Mouse (Mus musculus): Measurements from ENCODE around the gene Gpt2. TPM values are rescaled to one million over a fixed set of nuclear protein-coding genes. Genes with fewer than 3 reads are reported as not detected.

Gene Gpt2
- polyA plus RNA-seq, 1 experiment from 2014 or later = 3.5 TPM

DNA sequence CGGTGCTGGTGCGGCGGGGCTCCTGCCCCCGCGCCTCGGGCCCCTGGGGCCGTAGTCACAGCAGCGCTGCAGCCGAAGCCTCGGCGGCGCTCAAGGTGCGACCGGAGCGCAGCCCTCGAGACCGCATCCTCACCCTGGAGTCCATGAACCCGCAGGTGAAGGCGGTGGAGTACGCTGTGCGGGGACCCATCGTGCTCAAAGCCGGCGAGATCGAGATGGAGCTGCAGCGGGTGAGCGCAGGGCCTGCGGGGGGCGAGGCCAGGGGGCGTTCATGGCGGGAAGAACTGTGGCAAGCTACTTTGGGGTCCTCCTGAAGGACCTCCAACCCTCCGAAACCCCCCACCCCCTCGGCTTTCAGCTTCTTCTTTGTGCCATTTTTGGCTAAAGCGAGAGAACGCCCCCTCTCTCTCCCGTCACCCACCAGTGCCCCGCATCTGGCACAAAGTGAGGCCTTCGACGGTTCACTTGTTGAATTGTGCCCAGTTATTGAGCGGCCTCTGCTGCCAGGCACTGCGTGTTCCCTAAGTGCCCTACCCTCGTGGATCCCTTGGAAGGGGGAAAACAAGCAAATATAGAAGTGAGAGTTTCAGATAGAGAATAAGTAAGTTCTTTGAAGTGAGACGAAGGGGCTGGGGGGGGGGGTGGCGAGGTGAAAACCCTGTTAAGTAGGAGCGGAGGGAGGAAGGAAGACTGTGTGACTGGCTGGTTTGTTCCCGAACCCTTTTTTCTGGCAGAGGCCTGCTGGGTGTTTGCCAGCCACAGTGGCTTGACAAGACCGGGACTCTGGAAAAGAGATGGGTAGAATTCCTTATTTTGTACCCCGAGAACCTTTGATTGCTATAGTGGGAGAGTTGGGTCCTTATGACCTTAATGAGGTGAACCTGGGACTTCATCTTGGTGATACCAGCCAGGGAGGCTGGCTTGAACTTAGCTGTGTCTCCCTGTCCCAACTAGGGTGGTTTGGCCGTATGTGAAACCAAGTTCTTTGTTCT is 860 bp downstream of the Gpt2 start:
- ATAC-seq = 0 out of 2 replicates have a peak, but pooled peaks have one; percentile 6
- WGBS = 12% methylated on average over 43 of the region's 49 CpGs
- no peak overlapping the region; the same call in 1 of the 2 replicates for H3K27ac ChIP-seq (ENCODE audit: low read depth, low read length)

DNA sequence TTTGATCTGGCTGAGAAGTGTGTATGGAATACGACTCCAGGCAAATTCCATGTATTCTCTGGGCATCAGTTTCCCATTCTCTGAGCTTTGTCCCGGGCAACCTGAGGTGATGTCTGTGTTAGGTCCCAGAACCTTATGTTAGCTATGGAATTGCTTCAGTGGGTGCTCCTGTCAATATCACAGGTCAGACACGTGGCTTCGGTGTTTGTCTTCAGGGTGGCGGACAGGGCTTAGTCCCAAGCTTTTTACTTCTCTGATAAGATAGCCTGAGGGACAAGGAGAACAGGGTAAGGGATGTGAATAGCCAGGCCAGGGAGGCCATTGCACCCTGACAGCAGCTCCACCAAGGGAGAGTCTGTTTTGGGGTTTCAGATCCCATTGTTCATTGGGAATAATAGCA is 3.7 kb downstream of the Gpt2 start:
- Histone ChIP-seq H3K27ac (ENCODE audit: low read depth, low read length) (peak overlapping the region; percentile 21; the same call in 1 of the 2 replicates), H3K9me3 (ENCODE audit: control insufficient read depth) (no peaks in the 10 kb centered on the region), H3K36me3 (ENCODE audit: control insufficient read depth, insufficient read depth) (no peaks in the 10 kb centered on the region), H3K27me3 (replicated peaks; ENCODE audit: control insufficient read depth, insufficient read depth, low read length) (no peaks in the 10 kb centered on the region), H3K4me1 (replicated peaks; ENCODE audit: control insufficient read depth, insufficient read depth, low read length) (no peaks in the 10 kb centered on the region; the same call in 1 of the 2 replicates), H3K4me2 (replicated peaks; ENCODE audit: low read depth) (no peak overlapping the region), H3K9ac (ENCODE audit: low read depth, low read length) (no peak overlapping the region), H3K4me3 (ENCODE audit: low read depth, low read length) (no peak overlapping the region)
- 46% methylated on average over 5 of the region's 5 CpGs for WGBS
- peak; percentile 12; the same call in 1 of the 2 replicates for ATAC-seq
- no peak for TF ChIP-seq CTCF (IDR thresholded peaks at IDR 0.05; ENCODE audit: low read depth)

More for the DNA sequence above, 860 bp downstream of the Gpt2 start:
- Histone ChIP-seq H3K27me3 (replicated peaks; ENCODE audit: control insufficient read depth, insufficient read depth, low read length) (no peaks in the 10 kb centered on the region), H3K9me3 (ENCODE audit: control insufficient read depth) (no peaks in the 10 kb centered on the region), H3K36me3 (ENCODE audit: control insufficient read depth, insufficient read depth) (no peaks in the 10 kb centered on the region), H3K4me2 (replicated peaks; ENCODE audit: low read depth) (peak overlapping the region; percentile 99), H3K9ac (ENCODE audit: low read depth, low read length) (peak overlapping the region; percentile 64), H3K4me3 (ENCODE audit: low read depth, low read length) (peak overlapping the region; percentile 79), H3K4me1 (replicated peaks; ENCODE audit: control insufficient read depth, insufficient read depth, low read length) (no peaks in the 10 kb centered on the region; the same call in 1 of the 2 replicates)
- no peak for TF ChIP-seq CTCF (IDR thresholded peaks at IDR 0.05; ENCODE audit: low read depth)

- no peaks in the 10 kb centered on the region for H3K36me3 ChIP-seq (ENCODE audit: control insufficient read depth, insufficient read depth)
- 42% methylated on average over 4 of the region's 4 CpGs for WGBS
- H3K4me1 ChIP-seq (replicated peaks; ENCODE audit: control insufficient read depth, insufficient read depth, low read length) = no peaks in the 10 kb centered on the region; the same call in 1 of the 2 replicates
- H3K4me2 ChIP-seq (replicated peaks; ENCODE audit: low read depth) = no peak overlapping the region
- H3K9me3 ChIP-seq (ENCODE audit: control insufficient read depth) = no peaks in the 10 kb centered on the region
- no peak for TF ChIP-seq CTCF (IDR thresholded peaks at IDR 0.05; ENCODE audit: low read depth)
- H3K9ac ChIP-seq (ENCODE audit: low read depth, low read length) = no peak overlapping the region
- peak overlapping the region; percentile 58 for H3K27ac ChIP-seq (ENCODE audit: low read depth, low read length)
- no peak overlapping the region for H3K4me3 ChIP-seq (ENCODE audit: low read depth, low read length)
- ATAC-seq = peak; percentile 3; the same call in 1 of the 2 replicates
- no peaks in the 10 kb centered on the region for H3K27me3 ChIP-seq (replicated peaks; ENCODE audit: control insufficient read depth, insufficient read depth, low read length)
These were observed 4.4 kb downstream of the Gpt2 start for GRCm38 (mm10) chr8:85496778-85497177.

GRCm38 (mm10) chr8:85498577-85498976 is 6.2 kb downstream of the Gpt2 start:
- Histone ChIP-seq H3K9ac (ENCODE audit: low read depth, low read length) (no peak overlapping the region), H3K27me3 (replicated peaks; ENCODE audit: control insufficient read depth, insufficient read depth, low read length) (no peaks in the 10 kb centered on the region), H3K4me3 (ENCODE audit: low read depth, low read length) (no peak overlapping the region), H3K9me3 (ENCODE audit: control insufficient read depth) (no peaks in the 10 kb centered on the region), H3K4me1 (replicated peaks; ENCODE audit: control insufficient read depth, insufficient read depth, low read length) (no peaks in the 10 kb centered on the region), H3K36me3 (ENCODE audit: control insufficient read depth, insufficient read depth) (no peaks in the 10 kb centered on the region), H3K27ac (ENCODE audit: low read depth, low read length) (no peak overlapping the region), H3K4me2 (replicated peaks; ENCODE audit: low read depth) (no peak overlapping the region)
- ATAC-seq = no peak
- no peak for TF ChIP-seq CTCF (IDR thresholded peaks at IDR 0.05; ENCODE audit: low read depth)
- WGBS = 62% methylated on average over 2 of the region's 2 CpGs

DNA sequence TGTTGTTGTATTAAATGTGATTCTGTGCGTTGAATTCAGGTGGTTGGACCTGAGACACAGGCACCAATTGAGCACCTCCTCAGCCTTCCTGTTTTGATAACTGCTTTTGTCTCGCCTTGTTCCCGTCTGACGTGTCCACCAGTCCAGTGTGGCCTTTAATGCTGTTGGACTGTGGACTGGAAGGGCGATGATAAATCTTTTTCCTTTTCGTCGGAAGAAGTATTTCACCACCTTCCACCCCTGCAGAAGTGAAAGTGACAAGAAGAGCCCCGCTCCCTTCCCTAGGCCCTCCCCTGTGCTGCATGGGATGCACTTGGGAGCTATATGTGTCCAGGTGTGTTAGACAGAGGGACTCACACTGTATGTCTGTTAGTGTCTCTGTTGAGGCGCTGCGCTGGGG is 8.1 kb downstream of the Gpt2 start:
- 63% methylated on average over 10 of the region's 10 CpGs for WGBS
- Histone ChIP-seq H3K9ac (ENCODE audit: low read depth, low read length) (no peak overlapping the region), H3K4me2 (replicated peaks; ENCODE audit: low read depth) (no peak overlapping the region), H3K9me3 (ENCODE audit: control insufficient read depth) (no peaks in the 10 kb centered on the region), H3K36me3 (ENCODE audit: control insufficient read depth, insufficient read depth) (no peaks in the 10 kb centered on the region), H3K4me3 (ENCODE audit: low read depth, low read length) (no peak overlapping the region), H3K27ac (ENCODE audit: low read depth, low read length) (no peak overlapping the region), H3K4me1 (replicated peaks; ENCODE audit: control insufficient read depth, insufficient read depth, low read length) (no peaks in the 10 kb centered on the region), H3K27me3 (replicated peaks; ENCODE audit: control insufficient read depth, insufficient read depth, low read length) (no peaks in the 10 kb centered on the region)
- TF ChIP-seq CTCF (IDR thresholded peaks at IDR 0.05; ENCODE audit: low read depth) = no peak
- ATAC-seq = peak; percentile 38; the same call in 1 of the 2 replicates

GRCm38 (mm10) chr8:85500955-85501685 is 8.7 kb downstream of the Gpt2 start:
- WGBS = 87% methylated on average over 11 of the region's 11 CpGs
- ATAC-seq = no peak

More at GRCm38 (mm10) chr8:85500955-85501685, 8.7 kb downstream of the Gpt2 start:
- no peak overlapping the region for H3K4me2 ChIP-seq (replicated peaks; ENCODE audit: low read depth)
- no peak overlapping the region for H3K9ac ChIP-seq (ENCODE audit: low read depth, low read length)
- H3K4me1 ChIP-seq (replicated peaks; ENCODE audit: control insufficient read depth, insufficient read depth, low read length) = no peaks in the 10 kb centered on the region
- H3K27ac ChIP-seq (ENCODE audit: low read depth, low read length) = no peak overlapping the region
- no peaks in the 10 kb centered on the region for H3K36me3 ChIP-seq (ENCODE audit: control insufficient read depth, insufficient read depth)
- H3K4me3 ChIP-seq (ENCODE audit: low read depth, low read length) = no peak overlapping the region
- no peaks in the 10 kb centered on the region for H3K9me3 ChIP-seq (ENCODE audit: control insufficient read depth)
- no peaks in the 10 kb centered on the region for H3K27me3 ChIP-seq (replicated peaks; ENCODE audit: control insufficient read depth, insufficient read depth, low read length)
- no peak for TF ChIP-seq CTCF (IDR thresholded peaks at IDR 0.05; ENCODE audit: low read depth)
